Mouse (Mus musculus): Measurements from ENCODE around the gene Kank2. TPM values are rescaled to one million over a fixed set of nuclear protein-coding genes. Genes with fewer than 3 reads are reported as not detected.
A peak's percentile ranks its signal among the peaks of the same experiment; 100 is the strongest.

The Kank2 gene
- total RNA-seq, 2 experiments from 2014 or later, result 8.4 to 9.1 TPM

DNA sequence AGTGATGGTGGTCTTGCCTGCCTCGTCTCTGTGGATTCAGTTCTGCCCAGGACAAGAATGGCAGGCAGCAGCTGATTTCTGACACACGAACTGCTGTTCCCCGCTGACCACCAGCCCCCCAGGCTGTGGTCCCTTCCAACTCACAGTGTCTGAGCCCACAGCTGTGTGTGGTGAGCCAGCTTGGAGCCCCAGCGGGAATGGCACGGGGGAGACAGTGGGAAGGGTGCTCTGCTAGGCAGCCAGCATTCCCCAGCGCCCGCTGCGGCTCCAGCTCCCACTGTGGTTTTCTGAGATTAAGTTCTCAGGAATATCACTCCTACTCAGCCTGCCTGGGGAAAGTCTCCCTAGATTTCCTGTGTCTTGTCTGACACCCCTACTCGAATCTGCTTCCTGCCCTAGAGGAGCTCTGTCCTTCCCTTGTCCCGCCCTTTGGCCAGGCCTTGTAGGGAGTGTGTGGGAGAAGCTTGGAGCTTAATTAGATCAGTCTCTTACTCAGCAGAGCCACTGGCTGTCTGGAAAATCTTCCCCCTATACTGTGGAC is 46.2 kb downstream of the Kank2 start:
- DNase-seq (ENCODE audit: low spot score in 2 of 2), result peak; percentile 56 to 58

DNA sequence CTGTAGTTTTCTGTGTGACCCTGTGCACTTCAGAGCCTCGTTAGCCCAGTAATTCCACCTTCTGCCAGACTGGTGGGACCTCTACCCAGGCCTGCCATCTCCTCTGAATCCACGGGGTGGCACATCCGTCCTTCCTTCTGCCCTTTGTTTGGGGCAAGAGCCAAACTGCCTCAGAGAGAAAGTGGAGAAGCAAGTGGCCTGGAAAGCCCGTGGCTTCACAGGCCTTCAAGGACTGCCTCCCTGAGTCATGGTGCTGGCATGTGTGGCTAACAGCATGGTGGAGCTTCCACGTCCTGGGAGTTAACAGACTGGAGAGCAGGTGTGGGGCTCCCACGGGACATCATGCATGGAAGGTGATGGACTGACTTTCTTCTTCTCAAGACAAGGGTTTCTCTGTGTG is 47.2 kb downstream of the Kank2 start:
- no peak for DNase-seq (ENCODE audit: low spot score in 2 of 2)

DNA sequence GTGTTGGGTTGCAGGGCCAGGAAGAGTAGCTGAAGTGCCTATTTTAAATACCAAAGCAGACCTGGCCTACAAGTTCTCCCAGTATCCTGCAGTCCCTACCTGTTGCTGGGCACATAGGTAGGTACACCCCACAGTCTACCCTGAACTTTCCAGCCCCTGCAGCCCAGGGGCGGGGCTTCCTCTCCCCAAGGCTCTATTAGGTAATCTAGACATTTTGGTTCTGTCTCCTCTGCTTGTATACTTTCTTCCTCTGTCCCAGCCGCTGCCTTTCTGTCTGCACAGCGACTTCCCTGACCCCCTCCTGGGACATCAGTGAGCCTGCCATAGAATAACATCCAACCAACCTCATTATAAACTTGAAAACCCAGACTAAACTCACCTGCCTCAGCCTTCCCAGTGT is 48.2 kb downstream of the Kank2 start:
- DNase-seq (ENCODE audit: low spot score in 2 of 2), result no peak

DNA sequence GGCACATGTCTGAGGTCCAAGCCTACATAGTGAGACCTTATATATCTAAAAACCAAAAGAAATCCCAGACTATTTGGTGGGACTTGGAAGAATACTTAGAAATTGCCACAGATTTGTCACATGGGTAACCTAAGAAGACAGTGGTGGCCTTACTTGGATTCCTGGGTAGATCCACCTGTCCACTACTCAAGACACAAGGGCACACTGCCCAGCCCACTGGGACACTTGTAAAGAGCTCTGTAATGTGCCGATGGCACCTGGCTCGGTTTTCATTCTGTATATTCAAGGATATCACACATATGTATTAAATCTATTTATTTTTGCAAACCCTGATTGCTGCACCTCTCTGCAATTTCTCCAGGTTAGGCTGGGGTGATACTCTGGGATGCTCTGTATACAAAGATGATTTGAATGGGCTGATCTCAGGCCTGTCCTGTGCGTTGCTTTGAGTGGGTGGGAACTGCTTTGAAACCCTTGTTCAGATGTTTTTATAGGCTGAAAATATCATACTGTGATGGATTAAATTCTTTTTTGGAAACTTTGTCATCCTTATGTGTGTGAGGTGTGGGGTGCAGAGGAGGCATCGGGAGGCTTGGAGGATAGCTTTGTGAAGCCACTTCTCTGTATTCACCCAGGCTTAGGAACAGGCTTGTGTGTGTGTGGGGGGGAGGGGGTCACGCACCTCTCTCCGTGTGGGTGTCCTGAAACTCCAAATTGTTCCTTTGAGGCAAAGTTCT is 49.0 kb downstream of the Kank2 start:
- DNase-seq (ENCODE audit: low spot score in 2 of 2), result no peak

DNA sequence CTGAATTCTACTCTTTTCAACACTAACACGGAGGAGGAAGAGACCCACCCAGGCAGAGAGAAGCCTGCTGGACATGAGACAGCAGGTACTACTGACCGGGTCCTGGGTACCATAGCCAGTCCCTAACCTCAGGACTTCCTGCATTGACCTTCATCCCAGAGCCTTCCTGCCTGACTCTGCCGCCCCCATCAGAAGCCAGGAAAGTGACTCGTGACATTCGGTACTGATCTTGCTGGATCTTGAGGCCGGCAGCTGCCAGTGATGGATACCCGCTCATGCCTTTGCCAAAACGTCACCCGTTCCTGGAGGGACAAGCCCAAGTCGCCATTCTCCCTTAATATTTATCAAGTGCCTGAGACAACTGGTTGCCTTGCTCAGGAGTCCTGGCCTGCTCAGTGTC is 50.1 kb downstream of the Kank2 start:
- no peak for DNase-seq (ENCODE audit: low spot score in 2 of 2)

DNA sequence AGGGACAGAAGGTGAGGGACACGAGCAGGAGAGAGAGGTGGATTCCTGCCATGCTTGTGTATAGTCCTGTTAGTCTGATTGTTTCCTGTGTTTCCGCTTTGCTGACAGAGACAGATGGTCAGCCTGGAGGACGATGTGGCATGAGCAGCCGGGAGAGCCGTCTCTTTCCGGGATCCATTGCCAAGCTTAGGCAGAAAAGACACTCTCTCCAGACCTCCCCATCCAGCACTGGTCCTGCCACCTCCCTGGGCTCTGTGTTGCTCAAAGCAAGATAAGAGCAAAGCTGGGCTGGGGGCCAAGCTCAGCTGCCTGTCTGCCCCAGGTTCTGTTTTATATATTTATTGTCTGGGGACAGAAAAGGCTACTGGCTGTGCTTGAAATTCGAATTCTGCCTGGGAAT is 50.5 kb downstream of the Kank2 start:
- no peak for DNase-seq (ENCODE audit: low spot score in 2 of 2)

DNA sequence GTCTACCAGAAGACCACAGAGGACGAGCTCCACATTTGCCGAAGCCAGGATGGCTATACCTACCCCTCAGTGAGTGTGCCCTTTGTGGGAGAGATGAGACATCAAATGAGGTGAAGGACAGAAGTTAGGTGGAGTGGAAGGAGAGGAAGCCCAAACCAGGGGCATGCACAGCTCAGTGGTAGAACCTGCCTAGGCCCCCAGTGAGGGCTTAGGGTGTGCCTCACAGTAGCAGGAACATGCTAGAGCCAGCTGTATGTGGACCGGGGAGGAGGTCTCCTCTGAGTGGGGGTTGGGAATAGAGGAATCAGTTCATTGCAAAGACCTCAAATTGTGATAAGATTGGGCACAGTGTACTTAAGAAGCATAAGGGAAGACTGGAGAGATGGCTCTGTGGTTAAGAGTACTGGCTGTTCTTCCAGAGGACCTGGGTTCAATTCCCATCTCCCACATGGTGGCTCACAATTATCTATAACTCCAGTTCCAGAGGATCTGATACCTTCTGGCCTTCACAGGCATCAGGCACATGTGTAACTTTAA is 51.2 kb downstream of the Kank2 start:
- no peak for DNase-seq (ENCODE audit: low spot score in 2 of 2)

DNA sequence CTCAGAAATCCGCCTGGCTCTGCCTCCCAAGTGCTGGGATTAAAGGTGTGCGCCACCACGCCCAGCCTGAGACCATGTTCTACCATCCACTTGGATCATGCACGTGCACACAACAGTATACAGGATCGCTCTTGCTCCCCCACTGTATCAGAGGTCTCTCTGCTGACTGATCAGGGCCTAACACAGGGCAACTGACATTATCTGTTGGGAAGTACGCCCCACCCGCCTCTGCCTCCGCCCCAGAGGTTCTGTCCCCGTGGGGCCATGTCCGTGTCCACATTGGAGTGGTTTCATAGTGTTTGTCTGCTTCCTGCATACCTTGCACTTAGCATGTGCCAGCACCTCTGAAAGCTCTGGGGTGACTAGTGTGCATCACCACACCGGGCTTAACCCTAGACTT is 57.0 kb downstream of the Kank2 start:
- DNase-seq (ENCODE audit: low spot score in 2 of 2), result no peak

DNA sequence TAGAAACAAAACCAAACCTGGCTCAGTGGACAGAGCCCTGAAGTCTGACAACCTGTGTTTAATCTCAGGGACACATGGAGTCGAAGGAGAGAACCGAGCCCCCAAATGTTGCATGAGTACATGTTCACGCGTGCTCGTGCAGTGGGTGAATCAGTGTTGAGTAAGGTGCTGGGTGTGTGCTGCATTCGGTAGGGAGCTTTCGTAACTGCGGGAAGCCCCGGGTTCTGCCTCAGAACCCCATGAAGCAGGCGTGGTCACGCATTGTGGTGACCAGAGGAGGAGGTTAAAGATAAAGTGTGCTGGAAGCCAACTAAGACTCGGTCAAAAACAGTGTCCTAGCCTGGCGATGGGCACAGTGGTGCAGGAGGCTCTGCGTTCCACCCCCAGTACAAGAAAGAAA is 58.1 kb downstream of the Kank2 start:
- DNase-seq (ENCODE audit: low spot score in 2 of 2), result no peak

DNA sequence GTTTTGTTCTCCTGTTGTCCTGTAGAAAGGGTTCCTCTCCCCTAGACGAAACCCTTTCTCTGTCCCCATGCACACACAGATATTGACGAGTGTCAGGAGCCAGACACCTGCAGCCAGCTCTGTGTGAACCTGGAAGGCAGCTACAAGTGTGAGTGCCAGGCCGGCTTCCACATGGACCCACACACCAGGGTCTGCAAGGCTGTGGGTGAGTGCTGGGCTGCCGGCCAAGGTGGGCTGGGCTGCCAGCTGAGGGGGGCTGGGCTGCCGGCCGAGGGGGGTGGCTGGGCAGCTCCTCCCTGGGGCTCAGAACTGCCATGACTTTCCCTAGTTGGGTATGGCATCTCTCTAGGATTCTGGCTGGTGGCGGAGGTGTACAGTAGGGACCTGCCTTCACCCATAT is 59.8 kb downstream of the Kank2 start:
- DNase-seq (ENCODE audit: low spot score in 2 of 2), result no peak

DNA sequence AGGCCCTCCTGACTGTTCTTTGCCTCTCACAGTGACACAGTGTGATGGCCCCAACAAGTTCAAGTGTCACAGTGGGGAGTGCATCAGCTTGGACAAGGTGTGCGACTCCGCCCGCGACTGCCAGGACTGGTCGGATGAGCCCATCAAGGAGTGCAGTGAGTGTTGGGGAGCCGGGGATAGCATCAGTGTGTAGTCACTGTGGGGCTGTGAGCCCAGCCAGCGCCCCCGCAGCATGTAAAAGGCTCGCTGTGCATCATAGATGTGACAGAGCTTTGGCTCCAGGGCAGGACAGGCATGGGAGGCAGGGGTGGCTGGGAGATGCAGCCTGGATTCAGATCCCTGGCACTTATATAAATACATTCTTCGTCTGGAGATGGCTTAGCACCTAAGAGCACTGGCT is 61.4 kb downstream of the Kank2 start:
- DNase-seq (ENCODE audit: low spot score in 2 of 2), result peak; percentile 44 to 63

DNA sequence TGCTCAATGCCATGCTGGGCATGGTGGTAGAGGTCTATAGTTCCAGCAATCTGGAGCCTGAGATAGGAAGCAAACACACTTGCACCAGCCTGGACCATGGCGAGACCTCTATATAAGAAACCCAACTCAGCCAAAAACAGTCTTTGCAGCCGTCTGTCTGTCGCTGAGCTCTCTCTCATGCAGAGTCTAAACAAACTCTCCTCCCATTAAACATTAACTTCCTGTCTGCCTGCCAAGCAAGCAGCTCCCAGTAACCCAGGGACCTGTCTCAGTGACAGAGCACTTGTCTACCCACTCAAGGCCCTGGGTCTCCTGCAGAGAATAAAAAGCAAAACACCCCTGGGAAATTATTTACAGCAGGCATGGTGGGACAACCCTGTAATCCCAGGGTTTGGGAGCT is 62.0 kb downstream of the Kank2 start:
- DNase-seq (ENCODE audit: low spot score in 2 of 2), result no peak

DNA sequence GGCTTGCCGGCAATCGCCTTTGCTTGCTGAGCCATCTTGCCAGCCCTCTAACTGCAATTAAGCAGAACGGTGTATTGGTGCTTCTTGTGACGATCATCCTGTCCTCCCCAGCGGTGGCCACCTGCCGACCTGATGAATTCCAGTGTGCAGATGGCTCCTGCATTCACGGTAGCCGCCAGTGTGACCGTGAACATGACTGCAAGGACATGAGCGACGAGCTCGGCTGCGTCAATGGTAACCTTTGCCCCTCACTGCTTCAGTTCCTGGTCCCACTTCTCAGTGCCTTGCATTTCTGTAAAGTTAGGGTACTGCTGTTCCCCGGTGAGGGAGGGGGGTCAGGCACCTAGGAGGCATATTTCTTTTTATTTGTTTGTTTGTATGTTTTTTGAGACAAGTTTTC is 63.4 kb downstream of the Kank2 start:
- DNase-seq (ENCODE audit: low spot score in 2 of 2), result no peak

DNA sequence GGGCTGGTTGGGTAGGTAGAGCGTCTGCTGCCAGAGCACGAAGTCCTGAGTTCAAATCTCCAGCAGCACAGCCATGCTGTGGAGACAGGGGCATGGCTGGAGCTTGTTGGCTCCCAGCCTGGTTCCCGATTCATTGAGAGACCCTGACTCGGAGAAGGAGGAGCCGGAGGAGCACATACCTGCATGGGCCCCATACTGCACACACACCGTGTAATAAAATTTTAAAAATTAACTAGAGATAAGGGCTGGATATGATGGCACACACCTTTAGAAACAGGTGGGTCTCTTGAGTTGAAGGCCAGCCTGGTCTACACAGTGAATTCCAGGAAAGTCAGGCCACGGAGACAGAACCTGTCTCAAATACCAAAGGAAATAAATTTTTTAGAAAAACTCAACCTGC is 64.6 kb downstream of the Kank2 start:
- no peak for DNase-seq (ENCODE audit: low spot score in 2 of 2)

DNA sequence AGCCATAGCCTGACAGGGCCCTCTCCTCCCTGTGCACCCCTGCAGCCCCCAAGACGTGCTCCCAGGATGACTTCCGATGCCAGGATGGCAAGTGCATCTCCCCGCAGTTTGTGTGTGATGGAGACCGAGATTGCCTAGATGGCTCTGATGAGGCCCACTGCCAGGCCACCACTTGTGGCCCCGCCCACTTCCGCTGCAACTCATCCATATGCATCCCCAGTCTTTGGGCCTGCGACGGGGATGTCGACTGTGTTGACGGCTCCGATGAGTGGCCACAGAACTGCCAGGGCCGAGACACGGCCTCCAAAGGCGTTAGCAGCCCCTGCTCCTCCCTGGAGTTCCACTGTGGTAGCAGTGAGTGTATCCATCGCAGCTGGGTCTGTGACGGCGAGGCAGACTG is 65.1 kb downstream of the Kank2 start:
- no peak for DNase-seq (ENCODE audit: low spot score in 2 of 2)

DNA sequence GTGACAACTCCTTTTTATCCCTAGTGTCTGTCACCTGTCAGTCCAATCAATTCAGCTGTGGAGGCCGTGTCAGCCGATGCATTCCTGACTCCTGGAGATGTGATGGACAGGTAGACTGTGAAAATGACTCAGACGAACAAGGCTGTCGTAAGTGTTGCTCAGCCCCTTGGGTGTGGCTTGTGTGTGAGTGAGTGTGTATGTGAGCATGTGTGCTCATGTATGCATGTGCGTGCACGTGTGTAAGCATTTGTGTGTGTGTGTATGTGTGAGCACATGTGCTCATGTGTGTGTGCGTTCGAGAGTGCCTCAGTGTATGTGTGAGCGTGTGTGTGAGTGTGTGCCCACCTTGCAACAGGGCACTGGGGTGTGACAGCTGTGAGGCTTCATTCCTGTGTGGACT is 66.3 kb downstream of the Kank2 start:
- DNase-seq (ENCODE audit: low spot score in 2 of 2), result no peak

DNA sequence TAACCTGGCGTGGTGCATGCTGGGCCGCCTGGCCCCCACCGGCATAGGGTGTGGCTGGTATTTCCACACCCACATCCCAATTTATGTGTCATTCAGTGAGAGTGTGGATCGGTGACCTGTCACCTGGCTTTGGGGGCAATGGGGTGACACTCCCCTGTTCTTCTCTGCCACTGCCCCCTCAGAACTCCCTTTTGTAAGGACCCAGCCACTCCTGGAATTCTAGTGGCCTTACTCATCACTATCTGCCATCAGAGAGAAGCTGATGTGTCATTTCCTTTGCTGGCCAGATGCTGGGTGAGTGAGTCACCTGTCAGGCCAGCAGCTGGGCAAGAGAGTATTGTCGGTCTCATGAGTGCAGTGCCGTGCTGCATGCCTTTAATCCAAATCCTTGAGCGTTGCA is 69.3 kb downstream of the Kank2 start:
- no peak for DNase-seq (ENCODE audit: low spot score in 2 of 2)

DNA sequence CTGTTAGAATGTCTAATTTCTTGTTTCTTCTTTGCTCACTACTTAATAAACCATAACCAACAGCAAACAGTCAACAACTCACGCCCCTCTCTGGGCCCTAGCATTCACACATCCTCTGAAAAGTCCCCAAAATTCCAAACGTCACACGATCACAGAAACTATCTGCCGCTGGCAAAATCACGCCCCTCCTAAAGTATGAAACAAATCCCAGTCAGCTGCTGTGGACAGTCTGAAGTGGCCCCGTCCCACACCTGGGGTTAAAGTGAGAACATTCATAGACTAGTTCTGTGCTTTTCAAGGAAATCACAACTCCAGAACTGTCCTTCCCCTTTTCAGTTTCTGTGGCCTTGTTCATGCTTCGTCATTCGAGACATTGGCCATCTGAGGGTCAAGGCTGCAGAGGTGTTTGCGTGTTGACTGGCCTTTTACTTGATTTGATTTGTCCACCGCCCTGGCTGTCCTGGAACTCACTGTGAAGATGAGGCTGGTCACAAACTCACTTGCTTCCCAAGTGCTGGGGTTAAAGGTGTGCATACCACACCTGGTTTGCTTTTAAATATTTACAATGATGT is 70.2 kb downstream of the Kank2 start:
- no peak for DNase-seq (ENCODE audit: low spot score in 2 of 2)

DNA sequence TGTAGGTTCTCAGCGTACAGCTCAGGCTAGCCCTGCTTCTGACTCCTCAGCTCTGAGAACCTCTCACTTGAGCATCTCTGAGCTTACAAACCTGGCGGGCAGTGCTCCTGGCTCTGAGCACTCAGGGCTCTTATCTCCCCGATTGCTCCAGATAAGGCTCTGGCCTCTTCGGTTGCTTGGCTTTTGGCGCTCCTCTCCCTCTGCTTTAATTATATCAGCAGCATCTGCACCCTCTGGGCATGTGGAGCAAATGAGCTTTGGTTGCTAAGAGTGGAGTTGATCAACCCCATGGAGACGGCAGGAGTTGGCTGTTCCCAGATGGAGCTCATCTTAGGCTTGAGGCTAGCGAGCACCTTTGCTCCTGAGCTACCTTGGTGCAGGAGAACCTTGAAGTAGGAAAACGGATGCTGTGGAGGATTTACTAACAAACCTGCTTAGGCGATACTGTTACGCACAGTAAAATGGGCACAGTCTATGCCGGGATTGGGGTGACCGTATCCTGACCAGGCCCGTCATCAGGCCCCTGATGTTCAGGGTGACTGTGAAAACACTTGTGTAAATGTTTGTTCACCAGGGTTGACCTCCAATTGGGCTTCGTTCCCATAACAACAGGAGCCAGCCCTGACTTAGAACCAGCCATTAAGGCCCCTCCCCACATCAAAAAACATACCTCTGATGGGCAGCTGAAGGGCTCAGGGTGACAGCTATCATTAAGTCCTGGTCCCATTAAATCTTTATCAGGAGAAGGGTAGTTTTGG is 72.1 kb downstream of the Kank2 start:
- no peak for DNase-seq (ENCODE audit: low spot score in 2 of 2)

DNA sequence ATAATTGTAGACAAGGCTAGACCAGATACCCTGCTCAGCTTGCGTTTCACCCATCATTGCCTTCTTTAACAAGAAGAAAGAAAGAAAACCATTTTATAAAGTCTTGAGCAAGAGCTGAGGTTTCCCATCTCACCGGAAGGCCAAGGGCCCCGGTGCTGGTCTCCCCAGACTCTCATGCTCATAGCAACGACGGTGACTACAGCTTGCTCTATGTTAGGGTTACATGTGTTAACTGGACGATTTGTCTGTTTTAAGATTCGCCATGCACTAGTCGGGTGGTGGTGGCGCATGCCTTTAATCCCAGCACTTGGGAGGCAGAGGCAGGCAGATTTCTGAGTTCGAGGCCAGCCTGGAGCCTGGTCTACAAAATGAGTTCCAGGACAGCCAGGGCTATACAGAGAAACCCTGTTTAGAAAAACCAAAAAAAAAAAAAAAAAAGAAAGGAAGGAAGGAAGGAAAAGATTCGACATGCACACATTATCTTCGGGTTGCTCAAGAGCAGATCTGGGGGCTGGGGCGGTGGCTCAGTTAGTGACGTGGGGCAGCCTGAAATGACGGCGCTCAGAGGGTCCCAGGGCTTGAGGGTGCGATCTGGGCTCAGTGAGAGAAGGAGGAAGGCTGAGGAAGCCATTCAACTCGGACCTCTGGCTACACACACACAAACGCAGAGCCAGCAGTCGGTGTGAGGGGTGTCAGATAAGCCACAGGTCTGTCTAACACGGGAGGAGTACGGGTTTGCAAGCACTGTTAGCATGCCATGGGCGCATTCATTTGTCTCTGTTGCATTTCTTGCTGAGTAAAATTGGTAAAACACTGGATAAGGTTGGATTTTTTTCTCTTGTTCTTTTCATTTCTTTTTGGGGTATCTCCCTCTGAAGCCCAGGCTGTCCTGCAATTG is 73.1 kb downstream of the Kank2 start:
- no peak for DNase-seq (ENCODE audit: low spot score in 2 of 2)

DNA sequence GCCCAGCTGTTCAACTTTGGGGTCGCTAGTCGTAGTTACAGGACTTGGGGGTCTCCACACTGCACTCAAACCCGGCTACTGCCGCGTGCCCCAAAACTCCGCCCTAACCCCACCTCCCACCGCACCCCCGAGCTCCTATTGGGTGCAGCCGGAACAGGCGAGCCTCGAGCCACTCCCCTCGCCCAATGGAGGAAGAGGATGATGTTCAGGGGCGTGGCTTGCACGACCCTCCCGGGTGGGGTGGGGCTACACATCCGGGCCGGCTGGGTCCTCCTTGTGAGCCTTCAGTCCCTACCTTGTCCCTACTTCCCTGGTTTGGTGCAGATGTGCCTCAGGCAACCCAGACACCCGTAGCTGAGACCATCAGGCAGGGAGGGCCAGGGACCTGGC is 74.4 kb downstream of the Kank2 start:
- DNase-seq (ENCODE audit: low spot score in 2 of 2), result peak; percentile 85 to 88
